Mouse (Mus musculus) cortical plate, adult 2 months (tissue): ENCODE data around the gene Kcnn1.

Experiments used
- CTCF ChIP-seq: fragments of 200-500 bp; IDR thresholded peaks from 2 replicates; pipeline ENCODE4 v1.5.1; 2011; ENCODE audit warnings: mild to moderate bottlenecking, control low read depth, low read length; ENCODE audit not compliant: insufficient read depth; ENCODE audit errors: extremely low read depth
- POLR2A ChIP-seq: fragments of 200-500 bp; IDR thresholded peaks from 2 replicates; pipeline ENCODE4 v1.6.1; 2011; ENCODE audit warnings: mild to moderate bottlenecking, low read length, control low read depth; ENCODE audit not compliant: insufficient read depth; ENCODE audit errors: extremely low read depth

GRCm38 (mm10) chr8:70897021-70897680 is 34.1 kb upstream of the Kcnn1 start, which contains the start of gene Rpl18a:
- TF ChIP-seq CTCF (no peak), POLR2A (peak; percentile 98)
